Mouse (Mus musculus) midbrain, embryonic 15.5 days (tissue): ENCODE measurements around the gene Rcl1. TPM values are rescaled to one million over a fixed set of nuclear protein-coding genes. Genes with fewer than 3 reads are reported as not detected.

ENCODE experiments used
- ATAC-seq: fragments of 200-750 bp; cut with Nextera tagmentation; replicated peaks from 2 replicates; pipeline ENCODE4 v1.8.0; 2017; ENCODE audit warnings: moderate TSS enrichment
- H3K27ac ChIP-seq: fragments of 300-500 bp; sonication (generic); 2 replicates; pipeline ENCODE4 v1.5.1; 2015; ENCODE audit warnings: mild to moderate bottlenecking, inconsistent platforms
- H3K27me3 ChIP-seq: fragments of 300-500 bp; sonication (generic); replicated peaks from 2 replicates; pipeline ENCODE4 v1.6.1; 2015; ENCODE audit warnings: inconsistent platforms
- H3K36me3 ChIP-seq: fragments of 300-500 bp; sonication (generic); replicated peaks from 2 replicates; pipeline ENCODE4 v1.6.1; 2015; ENCODE audit warnings: inconsistent platforms
- H3K4me1 ChIP-seq: fragments of 300-500 bp; sonication (generic); 2 replicates; pipeline ENCODE4 v1.6.1; 2015; ENCODE audit warnings: inconsistent platforms
- H3K4me2 ChIP-seq: fragments of 300-500 bp; sonication (generic); 2 replicates; pipeline ENCODE4 v1.6.1; 2015; ENCODE audit warnings: inconsistent platforms, mild to moderate bottlenecking, moderate library complexity
- H3K4me3 ChIP-seq: fragments of 300-500 bp; sonication (generic); 2 replicates; pipeline ENCODE4 v1.5.1; 2015; ENCODE audit warnings: mild to moderate bottlenecking, inconsistent platforms
- H3K9ac ChIP-seq: fragments of 300-500 bp; sonication (generic); 2 replicates; pipeline ENCODE4 v1.6.1; 2015; ENCODE audit warnings: mild to moderate bottlenecking, inconsistent platforms
- H3K9me3 ChIP-seq: fragments of 300-500 bp; sonication (generic); 2 replicates; pipeline ENCODE4 v1.6.1; 2016; ENCODE audit warnings: inconsistent platforms
- WGBS: fragments of 180-500 bp; shearing (Covaris S2); methylation state at CpG from one replicate; pipeline ENCODE4 v1.1.7; 2015; ENCODE audit warnings: mixed read lengths; 5-methylcytosine and 5-hydroxymethylcytosine counted together
- polyA plus RNA-seq: library from polyadenylated mRNA; unstranded; fragments of >200 nt; fragmentation: Nextera tagmentation; extraction: Ambion mirVana; gene quantifications from 2 replicates; pipeline ENCODE4 v1.2.1, GENCODE M21; 2015

Gene Rcl1
- polyA plus RNA-seq, 1 experiment from 2014 or later = 32.8 TPM

DNA sequence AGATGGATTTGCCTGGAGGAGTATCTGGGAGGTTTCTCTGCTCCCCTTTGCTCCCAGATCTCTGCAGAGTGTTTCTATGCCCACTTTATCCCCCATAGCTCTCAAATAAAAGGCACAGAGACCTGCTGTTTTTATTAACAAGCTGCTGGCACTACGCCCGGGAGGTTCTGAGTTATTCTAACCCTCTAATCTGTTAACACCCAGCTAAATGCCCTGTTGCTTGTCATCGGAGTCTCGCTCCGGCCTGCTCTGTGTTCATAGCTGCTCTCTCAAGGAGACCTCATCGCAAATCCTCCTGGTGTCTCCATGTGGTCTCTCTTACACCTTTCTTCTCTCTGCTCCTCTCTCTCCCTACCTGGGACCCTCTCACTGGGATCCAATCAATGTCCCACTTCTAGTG is 26.4 kb upstream of the Rcl1 start:
- no peaks in the 10 kb centered on the region for H3K27me3 ChIP-seq
- H3K27ac ChIP-seq = no peak overlapping the region
- 51% methylated on average over 6 of the region's 6 CpGs for WGBS
- no peaks in the 10 kb centered on the region for H3K9me3 ChIP-seq
- no peak overlapping the region for H3K4me2 ChIP-seq
- peaks cover 8% of the 10 kb centered on the region; the same call in 1 of the 2 replicates for H3K4me1 ChIP-seq
- ATAC-seq = no peak
- no peaks in the 10 kb centered on the region for H3K36me3 ChIP-seq
- H3K9ac ChIP-seq = no peak overlapping the region
- no peak overlapping the region for H3K4me3 ChIP-seq

DNA sequence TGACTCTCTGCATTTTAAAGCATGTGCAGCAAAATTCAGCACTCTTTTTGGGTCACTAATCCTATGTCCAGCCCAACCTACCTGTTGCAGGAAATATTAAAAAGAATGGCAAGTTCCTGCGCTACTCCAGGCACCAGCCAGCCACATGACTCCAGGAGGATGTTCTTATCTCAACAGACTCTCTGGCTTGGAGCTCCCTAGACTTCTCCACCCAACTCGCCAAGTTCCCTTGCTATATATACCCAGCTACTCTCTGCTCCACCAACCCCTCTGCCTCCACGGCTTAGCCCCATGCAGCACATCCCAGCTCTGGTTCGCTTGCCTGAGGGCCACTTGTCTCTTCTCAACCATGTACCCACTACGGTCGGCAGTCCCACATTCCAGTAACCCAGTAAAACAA is 12.5 kb upstream of the Rcl1 start:
- ATAC-seq = no peak
- WGBS = 84% methylated on average over 6 of the region's 6 CpGs
- H3K9ac ChIP-seq = no peak overlapping the region

DNA sequence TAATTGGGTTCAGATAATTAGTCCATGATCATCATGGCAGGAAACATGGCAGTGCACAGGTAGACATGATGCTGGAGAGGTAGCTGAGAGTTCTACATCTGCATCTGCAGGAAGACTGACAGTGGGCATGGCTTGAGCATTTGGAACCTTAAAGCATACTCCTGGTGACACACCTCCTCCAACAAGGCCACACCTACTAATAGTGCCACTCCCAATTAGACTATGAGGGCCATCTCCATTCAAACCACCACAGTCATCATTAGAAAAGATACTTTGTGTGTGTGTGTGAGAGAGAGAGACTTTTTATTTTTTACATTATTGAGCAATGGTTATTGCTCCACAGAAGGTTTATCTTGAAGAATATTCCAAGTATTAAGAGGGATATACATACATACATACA is 9.0 kb upstream of the Rcl1 start:
- Histone ChIP-seq H3K36me3 (no peaks in the 10 kb centered on the region), H3K4me2 (no peak overlapping the region), H3K27ac (no peak overlapping the region), H3K27me3 (no peaks in the 10 kb centered on the region), H3K4me1 (no peaks in the 10 kb centered on the region), H3K9me3 (no peaks in the 10 kb centered on the region), H3K9ac (no peak overlapping the region), H3K4me3 (no peak overlapping the region)
- ATAC-seq = no peak

More for the DNA sequence above, 12.5 kb upstream of the Rcl1 start:
- Histone ChIP-seq H3K27me3 (no peaks in the 10 kb centered on the region), H3K4me1 (no peaks in the 10 kb centered on the region), H3K9me3 (no peaks in the 10 kb centered on the region), H3K27ac (no peak overlapping the region), H3K4me3 (no peak overlapping the region), H3K36me3 (no peaks in the 10 kb centered on the region), H3K4me2 (no peak overlapping the region)

DNA sequence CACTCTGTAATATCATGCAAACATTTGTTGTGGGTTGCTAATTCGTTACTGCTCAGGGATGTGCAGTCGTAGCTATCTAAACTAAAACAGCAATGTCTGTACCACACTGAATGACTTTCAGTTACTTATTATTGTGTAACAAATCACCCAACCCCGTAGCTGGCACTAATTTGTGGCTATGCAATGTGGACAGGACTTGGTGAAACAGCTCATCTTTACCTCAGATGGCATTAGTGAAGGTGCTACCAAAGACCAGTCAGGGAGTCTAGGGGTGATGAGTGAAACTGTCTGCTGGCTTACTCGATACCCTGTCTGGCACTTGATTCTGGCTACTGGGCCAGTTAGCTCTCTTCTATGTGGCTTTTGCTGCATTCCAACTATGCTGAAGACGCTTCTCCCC is 2.1 kb upstream of the Rcl1 start:
- Histone ChIP-seq H3K36me3 (no peaks in the 10 kb centered on the region), H3K27me3 (no peaks in the 10 kb centered on the region), H3K9me3 (no peaks in the 10 kb centered on the region), H3K27ac (no peak overlapping the region), H3K4me2 (no peak overlapping the region), H3K4me1 (peaks cover 11% of the 10 kb centered on the region), H3K9ac (no peak overlapping the region), H3K4me3 (no peak overlapping the region)
- 69% methylated on average over 5 of the region's 5 CpGs for WGBS
- ATAC-seq = no peak

DNA sequence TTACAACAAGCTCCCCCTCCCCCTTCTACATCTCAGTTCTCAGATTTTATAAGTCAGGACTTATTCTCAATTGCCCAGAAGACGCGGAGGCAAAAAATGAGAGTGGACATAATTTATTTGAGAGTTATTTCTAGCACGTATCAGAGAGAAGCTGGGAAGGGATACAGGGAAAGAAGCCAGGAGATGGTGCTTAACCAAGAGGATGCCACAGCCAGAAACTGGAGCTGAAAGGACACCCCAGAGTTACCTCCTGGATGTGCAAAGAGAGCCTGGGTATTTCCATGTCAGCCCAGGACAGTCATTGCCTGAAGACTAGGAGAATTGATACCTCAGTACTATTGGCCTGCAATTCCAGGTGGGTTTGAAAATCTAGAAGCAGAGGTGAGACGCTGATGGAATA is 1.6 kb upstream of the Rcl1 start:
- Histone ChIP-seq H3K36me3 (no peaks in the 10 kb centered on the region), H3K4me2 (no peak overlapping the region), H3K4me3 (no peak overlapping the region), H3K27ac (no peak overlapping the region), H3K4me1 (peaks cover 11% of the 10 kb centered on the region), H3K27me3 (no peaks in the 10 kb centered on the region), H3K9ac (no peak overlapping the region), H3K9me3 (no peaks in the 10 kb centered on the region)
- no peak for ATAC-seq
- WGBS = 83% methylated on average over 4 of the region's 4 CpGs

DNA sequence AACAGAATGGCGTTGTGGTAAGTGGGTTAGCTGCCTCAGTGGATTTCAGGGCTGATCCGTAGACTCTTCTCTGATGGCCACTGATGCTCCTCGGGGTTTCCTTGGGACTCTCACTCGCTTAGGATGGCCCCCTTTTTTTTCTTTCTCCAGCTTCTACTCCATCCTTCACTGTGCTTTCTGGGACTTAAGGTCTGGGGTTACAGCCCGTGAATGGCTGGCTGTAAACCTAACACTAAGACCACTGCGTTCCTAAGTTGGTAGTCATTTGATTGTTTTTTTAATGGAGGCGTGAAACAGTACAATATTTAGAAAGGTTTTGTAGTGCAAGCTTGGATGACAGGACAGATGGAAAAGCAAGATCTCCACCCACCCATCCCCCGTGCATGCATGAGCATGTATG is 914 bp upstream of the Rcl1 start:
- H3K27ac ChIP-seq = peak overlapping the region; percentile 75; the same call in 1 of the 2 replicates
- H3K4me2 ChIP-seq = peak overlapping the region; percentile 82
- no peaks in the 10 kb centered on the region for H3K36me3 ChIP-seq
- peaks cover 11% of the 10 kb centered on the region for H3K4me1 ChIP-seq
- peak overlapping the region; percentile 65; the same call in 1 of the 2 replicates for H3K9ac ChIP-seq
- H3K27me3 ChIP-seq = no peaks in the 10 kb centered on the region
- ATAC-seq = peak; percentile 1; the same call in 1 of the 2 replicates
- peak overlapping the region; percentile 90 for H3K4me3 ChIP-seq
- WGBS = 19% methylated on average over 8 of the region's 8 CpGs
- H3K9me3 ChIP-seq = no peaks in the 10 kb centered on the region

DNA sequence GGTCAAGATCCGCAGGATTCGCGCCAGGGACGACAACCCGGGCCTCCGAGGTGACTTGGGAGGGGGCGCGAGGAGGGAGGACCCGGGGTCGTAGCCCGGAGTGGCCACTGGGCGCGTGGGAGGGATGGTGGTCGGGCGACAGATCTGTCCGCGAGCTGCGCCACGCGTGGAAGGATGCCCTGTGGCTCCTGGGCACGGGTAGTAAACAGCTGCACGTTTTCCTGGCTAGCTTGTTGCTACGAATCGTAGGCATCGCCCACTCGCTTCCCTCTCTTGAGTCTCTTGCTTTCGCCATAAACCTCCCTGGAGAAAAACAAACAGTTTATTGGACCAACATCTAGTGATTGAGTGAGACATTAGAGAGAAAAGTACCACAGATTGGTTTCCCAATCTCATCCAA is 416 bp downstream of the Rcl1 start:
- Histone ChIP-seq H3K36me3 (no peaks in the 10 kb centered on the region), H3K4me3 (peak overlapping the region; percentile 90), H3K9me3 (no peaks in the 10 kb centered on the region), H3K27ac (peak overlapping the region; percentile 42; the same call in 1 of the 2 replicates), H3K27me3 (no peaks in the 10 kb centered on the region), H3K4me2 (peak overlapping the region; percentile 82), H3K9ac (peak overlapping the region; percentile 65), H3K4me1 (peaks cover 11% of the 10 kb centered on the region)
- under 1% methylated on average over 27 of the region's 27 CpGs for WGBS
- ATAC-seq = peak; percentile 54

DNA sequence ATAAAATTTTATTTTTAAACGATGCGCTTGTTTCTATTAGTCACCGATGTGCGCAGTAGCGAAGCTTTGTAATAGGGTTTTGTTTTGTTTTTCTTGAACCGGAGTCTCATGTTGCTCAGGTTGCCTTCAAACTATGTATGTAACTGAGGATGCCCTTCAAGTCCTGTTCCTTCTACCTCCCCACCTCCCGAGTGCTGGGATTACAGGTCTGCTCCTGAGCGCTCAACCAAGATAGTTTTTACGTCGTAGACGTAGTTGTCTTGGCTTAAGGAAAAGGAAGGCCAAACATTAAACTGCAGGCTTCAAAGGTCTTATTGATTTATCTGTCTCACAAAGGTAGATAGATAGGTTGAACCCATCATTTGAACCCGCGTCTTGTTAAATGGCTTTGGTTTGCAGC is 923 bp downstream of the Rcl1 start:
- no peaks in the 10 kb centered on the region for H3K9me3 ChIP-seq
- WGBS = 13% methylated on average over 13 of the region's 13 CpGs
- peak overlapping the region; percentile 90 for H3K4me3 ChIP-seq
- H3K4me2 ChIP-seq = peak overlapping the region; percentile 82
- H3K9ac ChIP-seq = peak overlapping the region; percentile 65; the same call in 1 of the 2 replicates
- H3K36me3 ChIP-seq = no peaks in the 10 kb centered on the region
- H3K4me1 ChIP-seq = peaks cover 11% of the 10 kb centered on the region
- no peak for ATAC-seq
- H3K27ac ChIP-seq = no peak overlapping the region
- no peaks in the 10 kb centered on the region for H3K27me3 ChIP-seq

DNA sequence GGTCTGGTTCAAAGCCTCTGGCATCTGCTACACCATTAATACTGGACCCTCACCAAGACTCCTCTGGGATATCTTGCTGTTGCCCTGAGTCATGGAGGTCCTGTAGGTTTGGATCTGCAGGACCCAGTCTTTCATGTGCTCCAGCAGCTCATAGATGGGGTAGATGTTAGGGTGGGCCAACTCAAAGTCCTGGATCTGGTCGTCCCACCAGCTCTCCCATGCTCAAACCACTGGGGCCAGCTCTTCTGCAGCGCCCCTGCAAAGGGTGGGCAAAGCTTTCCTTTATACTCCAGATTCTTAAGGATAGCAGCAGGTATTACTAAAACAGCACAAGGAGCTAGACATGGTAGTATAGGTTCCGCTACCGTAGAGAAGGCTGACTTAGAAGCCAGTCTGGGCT is 4.6 kb downstream of the Rcl1 start:
- WGBS = 97% methylated on average over 4 of the region's 4 CpGs
- peaks cover 5% of the 10 kb centered on the region for H3K4me1 ChIP-seq
- H3K27ac ChIP-seq = no peak overlapping the region
- no peak overlapping the region for H3K4me2 ChIP-seq
- no peak overlapping the region for H3K4me3 ChIP-seq
- H3K36me3 ChIP-seq = no peaks in the 10 kb centered on the region
- ATAC-seq = no peak
- H3K9ac ChIP-seq = no peak overlapping the region
- no peaks in the 10 kb centered on the region for H3K9me3 ChIP-seq
- no peaks in the 10 kb centered on the region for H3K27me3 ChIP-seq

DNA sequence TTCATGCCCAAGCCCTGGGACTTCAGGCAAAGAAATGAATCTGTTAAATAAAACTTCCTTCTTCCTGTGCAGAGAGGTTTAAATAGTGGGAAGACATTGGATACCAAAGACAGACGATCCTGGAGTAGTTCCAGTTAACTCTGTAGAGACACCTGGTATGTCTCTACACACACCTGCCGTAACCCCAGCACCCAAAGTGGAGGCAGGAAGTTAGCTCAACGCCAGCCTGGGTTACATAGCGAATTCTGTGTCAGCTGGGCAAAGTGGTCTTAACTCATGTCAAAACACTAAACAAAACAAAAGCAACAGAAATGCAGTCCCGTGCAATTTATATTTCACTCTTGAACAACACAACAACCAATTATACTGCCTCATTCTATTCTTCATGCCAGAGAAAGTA is 5.1 kb downstream of the Rcl1 start:
- 92% methylated on average over 5 of the region's 5 CpGs for WGBS
- ATAC-seq = no peak
- Histone ChIP-seq H3K9ac (no peak overlapping the region), H3K4me3 (no peak overlapping the region), H3K9me3 (no peaks in the 10 kb centered on the region), H3K36me3 (no peaks in the 10 kb centered on the region), H3K27me3 (no peaks in the 10 kb centered on the region), H3K27ac (no peak overlapping the region), H3K4me2 (no peak overlapping the region), H3K4me1 (peaks cover 5% of the 10 kb centered on the region)

DNA sequence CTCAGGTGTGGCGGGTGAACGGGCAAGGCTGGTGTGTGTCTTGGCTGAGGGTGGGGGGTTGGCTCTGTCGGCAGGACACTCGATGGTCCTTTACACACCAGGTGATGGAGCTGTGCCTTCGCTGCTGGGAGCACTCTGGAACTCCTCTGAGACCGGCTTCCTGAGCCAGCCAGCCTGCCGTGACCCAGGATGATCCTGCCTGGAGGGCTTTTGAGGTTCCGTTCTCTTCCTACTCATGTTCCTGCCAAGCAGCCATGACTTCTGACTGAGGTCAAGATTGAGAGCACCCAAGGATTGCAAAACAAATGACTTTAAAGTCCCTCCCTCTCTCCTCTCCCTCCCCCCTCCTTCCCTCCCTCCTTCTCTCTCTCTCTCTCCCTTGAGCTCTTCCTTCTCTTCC is 11.5 kb downstream of the Rcl1 start:
- Histone ChIP-seq H3K9ac (no peak overlapping the region), H3K27ac (no peak overlapping the region), H3K4me2 (no peak overlapping the region), H3K4me1 (no peaks in the 10 kb centered on the region), H3K9me3 (no peaks in the 10 kb centered on the region), H3K4me3 (no peak overlapping the region), H3K36me3 (no peaks in the 10 kb centered on the region), H3K27me3 (no peaks in the 10 kb centered on the region)
- 84% methylated on average over 8 of the region's 8 CpGs for WGBS
- ATAC-seq = no peak

DNA sequence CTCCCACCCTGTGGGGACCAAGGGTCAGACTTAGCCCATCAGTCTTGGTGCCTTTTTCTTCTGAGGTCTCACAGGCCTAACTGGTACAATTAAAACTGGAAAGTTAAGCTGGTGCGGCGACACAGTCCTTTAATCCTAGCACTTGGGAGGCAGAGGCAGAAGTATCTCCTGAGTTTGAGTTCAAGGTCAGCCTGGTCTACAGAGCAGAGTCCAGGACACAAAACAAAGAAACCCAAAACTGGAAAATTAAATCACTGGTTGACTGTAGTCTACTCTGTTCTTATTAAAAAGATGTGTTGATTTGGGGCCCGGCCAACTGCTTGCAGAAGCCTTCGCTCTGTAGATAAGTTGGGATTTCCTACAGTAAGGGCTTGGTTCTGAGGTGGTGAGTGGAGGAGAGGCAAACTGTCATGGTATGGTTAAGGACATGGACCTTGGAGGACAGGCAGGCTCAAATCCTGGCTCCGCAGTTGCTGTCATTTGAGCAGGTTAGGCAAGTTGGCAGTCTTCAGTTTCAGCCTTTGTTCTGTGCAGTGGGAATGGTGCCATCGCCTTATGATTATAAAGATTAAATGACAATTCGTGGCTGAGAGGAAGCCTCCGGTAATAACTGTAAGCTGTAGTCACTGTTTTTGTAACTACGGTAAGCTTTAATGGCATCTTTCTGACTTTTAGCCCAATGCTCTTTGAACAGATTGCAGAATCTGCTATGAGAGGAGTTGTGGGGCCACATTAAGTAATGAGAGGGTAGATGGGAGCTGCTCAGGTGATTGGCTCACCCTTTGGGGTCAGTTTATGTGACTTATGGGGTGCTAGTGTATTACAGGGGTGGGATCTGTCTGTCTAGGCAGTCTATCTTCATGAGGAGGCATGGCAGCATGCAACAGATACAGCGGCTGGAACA is 12.8 kb downstream of the Rcl1 start:
- no peak overlapping the region for H3K4me2 ChIP-seq
- 95% methylated on average over 10 of the region's 10 CpGs for whole genome bisulfite sequencing
- no peak overlapping the region for H3K9ac ChIP-seq
- no peaks in the 10 kb centered on the region for H3K4me1 ChIP-seq
- no peaks in the 10 kb centered on the region for H3K9me3 ChIP-seq
- H3K27ac ChIP-seq = no peak overlapping the region
- H3K27me3 ChIP-seq = no peaks in the 10 kb centered on the region
- H3K36me3 ChIP-seq = 0 out of 2 replicates have a peak, but pooled peaks cover 2% of the 10 kb centered on the region
- no peak for ATAC-seq
- no peak overlapping the region for H3K4me3 ChIP-seq

DNA sequence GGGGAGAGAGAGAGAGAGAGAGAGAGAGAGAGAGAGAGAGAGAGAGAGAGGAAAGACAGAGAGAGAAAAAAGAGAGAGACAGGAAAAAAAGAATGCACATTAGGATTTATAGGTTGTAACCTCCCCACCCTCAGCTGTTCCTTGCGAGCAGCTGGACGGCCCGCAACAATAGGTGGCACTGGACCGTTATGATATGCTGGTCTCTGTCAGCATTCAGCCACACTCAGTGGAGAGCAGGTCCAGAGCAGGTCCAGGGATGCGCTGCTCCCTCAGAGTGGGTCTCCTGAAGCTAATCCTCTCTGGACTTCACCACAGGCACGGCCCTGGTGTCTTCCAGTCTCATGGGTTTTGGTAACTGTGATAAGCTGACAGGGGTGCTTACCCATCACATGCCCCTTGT is 15.6 kb downstream of the Rcl1 start:
- ATAC-seq = no peak

More for the DNA sequence above, 15.6 kb downstream of the Rcl1 start:
- no peak overlapping the region for H3K4me3 ChIP-seq
- H3K4me1 ChIP-seq = no peaks in the 10 kb centered on the region
- H3K27ac ChIP-seq = no peak overlapping the region
- 86% methylated on average over 6 of the region's 6 CpGs for WGBS
- H3K27me3 ChIP-seq = no peaks in the 10 kb centered on the region
- H3K9ac ChIP-seq = no peak overlapping the region
- no peaks in the 10 kb centered on the region for H3K9me3 ChIP-seq
- H3K4me2 ChIP-seq = no peak overlapping the region
- 0 out of 2 replicates have a peak, but pooled peaks cover 2% of the 10 kb centered on the region for H3K36me3 ChIP-seq
